In genomic region chr2:168856638-168857037, GRCm38 (mm10) we compare ENCODE assay signal across 25 mouse cellular contexts.
DNase-seq lines count a peak whose midpoint lies in the region; ATAC-seq and TF ChIP-seq lines count a peak whose summit lies in the region.
"Had no signal": no experiment of that assay in that cellular context is flagged by ENCODE, and none has a peak within 500 bp of the region (broad histone marks: within the 10 kb centered on the region; RNA-seq: fewer than 3 reads in every experiment).

No protein-coding gene starts in this region.

- TF ChIP-seq EP300 in lung, postnatal 0 days (IDR thresholded peaks at IDR 0.05), result no peak

- no peak overlapping the region for H3K4me2 ChIP-seq in forebrain, postnatal 0 days (ENCODE audit: low read depth)
- H3K4me2 ChIP-seq in forebrain, embryonic 12.5 days, result no peak overlapping the region
- H3K4me2 ChIP-seq in lung, embryonic 14.5 days, result no peak overlapping the region
- H3K4me2 ChIP-seq in lung, postnatal 0 days (replicated peaks; ENCODE audit: low read depth, low read length), result no peak overlapping the region
- H3K4me2 ChIP-seq: embryonic facial prominence, embryonic 15.5 days; forebrain, embryonic 13.5 days; heart, embryonic 11.5 days; heart, embryonic 15.5 days; hindbrain, embryonic 15.5 days had no signal

- peak; percentile 47 for ATAC-seq in forebrain, postnatal 0 days
- ATAC-seq in forebrain, embryonic 12.5 days (ENCODE audit: low FRiP score), result no peak
- no peak for ATAC-seq in lung, embryonic 14.5 days (ENCODE audit: insufficient read depth)
- no peak for ATAC-seq in lung, postnatal 0 days
- ATAC-seq: CD4-positive, CD25-positive, alpha-beta regulatory T cell, adult 4 months; forebrain, embryonic 13.5 days had no signal

- no peaks in the 10 kb centered on the region for H3K36me3 ChIP-seq in forebrain, postnatal 0 days (ENCODE audit: insufficient read depth)
- H3K36me3 ChIP-seq in forebrain, embryonic 12.5 days (replicated peaks), result no peaks in the 10 kb centered on the region
- H3K36me3 ChIP-seq in lung, embryonic 14.5 days (ENCODE audit: insufficient read depth), result no peaks in the 10 kb centered on the region
- no peaks in the 10 kb centered on the region for H3K36me3 ChIP-seq in lung, postnatal 0 days (ENCODE audit: insufficient read depth, low read length)
- no peaks in the 10 kb centered on the region for H3K36me3 ChIP-seq in embryonic facial prominence, embryonic 10.5 days (replicated peaks)
- H3K36me3 ChIP-seq: embryonic facial prominence, embryonic 15.5 days; G1E; heart, embryonic 15.5 days; hindbrain, embryonic 15.5 days had no signal

- H3K27me3 ChIP-seq in forebrain, postnatal 0 days (ENCODE audit: insufficient read depth, low read length), result no peaks in the 10 kb centered on the region
- H3K27me3 ChIP-seq in forebrain, embryonic 12.5 days, result peaks cover 17% of the 10 kb centered on the region; the same call in 1 of the 2 replicates
- H3K27me3 ChIP-seq in lung, embryonic 14.5 days (ENCODE audit: insufficient read depth, low read length), result no peaks in the 10 kb centered on the region
- 0 out of 2 replicates have a peak, but pooled peaks cover 3% of the 10 kb centered on the region for H3K27me3 ChIP-seq in lung, postnatal 0 days (replicated peaks; ENCODE audit: insufficient read depth, low read length)
- H3K27me3 ChIP-seq in embryonic facial prominence, embryonic 10.5 days (replicated peaks; ENCODE audit: low read depth, poor library complexity, severe bottlenecking), result peaks cover 13% of the 10 kb centered on the region
- H3K27me3 ChIP-seq: embryonic facial prominence, embryonic 15.5 days; heart, embryonic 15.5 days had no signal

- no peak overlapping the region for H3K27ac ChIP-seq in forebrain, postnatal 0 days (ENCODE audit: low read depth, low read length)
- H3K27ac ChIP-seq in forebrain, embryonic 12.5 days, result no peak overlapping the region
- no peak overlapping the region for H3K27ac ChIP-seq in lung, embryonic 14.5 days (ENCODE audit: low read depth)
- no peak overlapping the region for H3K27ac ChIP-seq in lung, postnatal 0 days (ENCODE audit: low read length)
- peak overlapping the region; percentile 67; the same call in 1 of the 2 replicates for H3K27ac ChIP-seq in embryonic facial prominence, embryonic 10.5 days (replicated peaks)
- H3K27ac ChIP-seq: embryonic facial prominence, embryonic 15.5 days; forebrain, embryonic 13.5 days; heart, adult 2 months; heart, embryonic 15.5 days; hindbrain, embryonic 15.5 days had no signal

- peak; percentile 38 to 45 for DNase-seq in cerebellum, postnatal 10 days
- DNase-seq in cerebellum, adult 8-10 months, result no peak
- peak; percentile 47 for DNase-seq in forebrain, postnatal 0 days
- peak; percentile 52 for DNase-seq in lung, embryonic 14.5 days
- DNase-seq in lung, postnatal 0 days (ENCODE audit: low spot score), result no peak
- no peak for DNase-seq in embryonic facial prominence, embryonic 10.5 days (ENCODE audit: low spot score)
- no peak for DNase-seq in kidney, postnatal 14 days
- DNase-seq: adrenal gland, adult 8-10 months; adrenal gland, postnatal 36 days; B cell, adult 2 months; cerebellum, adult 18-20 months; cerebellum, postnatal 25 days; gastrocnemius, postnatal 14 days; heart, adult 2 months; heart, postnatal 14 days; kidney, adult 11 months had no signal

- TF ChIP-seq CTCF in forebrain, postnatal 0 days (IDR thresholded peaks at IDR 0.05; ENCODE audit: low read depth), result no peak
- no peak for TF ChIP-seq CTCF in lung, embryonic 14.5 days (IDR thresholded peaks at IDR 0.05; ENCODE audit: low read depth)
- no peak for TF ChIP-seq CTCF in lung, postnatal 0 days (IDR thresholded peaks at IDR 0.05)

- WGBS in forebrain, postnatal 0 days, result 53% methylated on average over 7 of the region's 7 CpGs
- WGBS in forebrain, embryonic 12.5 days, result 58% methylated on average over 7 of the region's 7 CpGs
- WGBS in lung, embryonic 14.5 days, result 38% methylated on average over 7 of the region's 7 CpGs
- 41% methylated on average over 7 of the region's 7 CpGs for WGBS in lung, postnatal 0 days
- 67% methylated on average over 7 of the region's 7 CpGs for WGBS in embryonic facial prominence, embryonic 10.5 days

- H3K4me1 ChIP-seq in forebrain, postnatal 0 days (ENCODE audit: insufficient read depth), result no peaks in the 10 kb centered on the region
- peaks cover 20% of the 10 kb centered on the region for H3K4me1 ChIP-seq in forebrain, embryonic 12.5 days
- no peaks in the 10 kb centered on the region for H3K4me1 ChIP-seq in lung, embryonic 14.5 days (ENCODE audit: insufficient read depth)
- no peaks in the 10 kb centered on the region for H3K4me1 ChIP-seq in lung, postnatal 0 days (ENCODE audit: insufficient read depth, low read depth, low read length)
- peaks cover 49% of the 10 kb centered on the region for H3K4me1 ChIP-seq in embryonic facial prominence, embryonic 10.5 days

- H3K9me3 ChIP-seq in forebrain, postnatal 0 days (ENCODE audit: low read length), result no peaks in the 10 kb centered on the region
- H3K9me3 ChIP-seq in forebrain, embryonic 12.5 days, result no peaks in the 10 kb centered on the region
- H3K9me3 ChIP-seq in lung, embryonic 14.5 days (ENCODE audit: low read depth, low read length), result no peaks in the 10 kb centered on the region
- H3K9me3 ChIP-seq in lung, postnatal 0 days (ENCODE audit: low read length), result no peaks in the 10 kb centered on the region
- H3K9me3 ChIP-seq in embryonic facial prominence, embryonic 10.5 days, result no peaks in the 10 kb centered on the region
- H3K9me3 ChIP-seq: embryonic facial prominence, embryonic 15.5 days; forebrain, embryonic 13.5 days; heart, embryonic 15.5 days; hindbrain, embryonic 15.5 days had no signal

- no peak overlapping the region for H3K4me3 ChIP-seq in forebrain, postnatal 0 days (ENCODE audit: low read depth, low read length)
- no peak overlapping the region for H3K4me3 ChIP-seq in forebrain, embryonic 12.5 days (replicated peaks)
- H3K4me3 ChIP-seq in lung, embryonic 14.5 days (ENCODE audit: low read depth, low read length), result no peak overlapping the region
- H3K4me3 ChIP-seq in lung, postnatal 0 days (ENCODE audit: low read depth, low read length), result no peak overlapping the region
- no peak overlapping the region for H3K4me3 ChIP-seq in embryonic facial prominence, embryonic 10.5 days
- H3K4me3 ChIP-seq: embryonic facial prominence, embryonic 15.5 days; erythroblast, embryonic 14.5 days; forebrain, embryonic 13.5 days; heart, adult 2 months; heart, embryonic 15.5 days; hindbrain, embryonic 15.5 days had no signal

- H3K9ac ChIP-seq in forebrain, postnatal 0 days, result no peak overlapping the region
- H3K9ac ChIP-seq in forebrain, embryonic 12.5 days, result no peak overlapping the region
- H3K9ac ChIP-seq in lung, embryonic 14.5 days, result no peak overlapping the region
- H3K9ac ChIP-seq in lung, postnatal 0 days (replicated peaks; ENCODE audit: low read depth), result no peak overlapping the region
- H3K9ac ChIP-seq: embryonic facial prominence, embryonic 15.5 days; forebrain, embryonic 13.5 days; heart, embryonic 15.5 days; hindbrain, embryonic 15.5 days had no signal

Comparison
In these comparisons a context has a peak if more than half of its experiments do, and no peak if none do; other contexts are left out.
1. DNase-seq: peak in cerebellum, postnatal 10 days (2 of 2), forebrain, postnatal 0 days (single experiment) and lung, embryonic 14.5 days (single experiment); none in cerebellum, adult 8-10 months (single experiment), lung, postnatal 0 days (single experiment), embryonic facial prominence, embryonic 10.5 days (single experiment) and kidney, postnatal 14 days (single experiment).